Mouse (Mus musculus) embryonic fibroblast, embryonic 13.5 days (primary cell): ENCODE data around the gene Arl2bp. TPM values are rescaled to one million over a fixed set of nuclear protein-coding genes. Genes with fewer than 3 reads are reported as not detected.

Experiments
- H3K27ac ChIP-seq: 2 replicates; pipeline ENCODE4 v1.5.1; 2012; ENCODE audit warnings: low read length, control low read depth, inconsistent platforms; ENCODE audit not compliant: insufficient read depth
- H3K4me1 ChIP-seq: 2 replicates; pipeline ENCODE4 v1.6.1; 2011; ENCODE audit warnings: low read length; ENCODE audit not compliant: control insufficient read depth, insufficient read depth
- H3K4me3 ChIP-seq: 2 replicates; pipeline ENCODE4 v1.5.1; 2011; ENCODE audit warnings: mild to moderate bottlenecking, control low read depth, low read length; ENCODE audit not compliant: insufficient read depth
- CTCF ChIP-seq: IDR thresholded peaks from 2 replicates; pipeline ENCODE4 v1.5.1; 2011; ENCODE audit warnings: mild to moderate bottlenecking, control low read depth, low read length, moderate library complexity, borderline replicate concordance; ENCODE audit not compliant: insufficient read depth
- POLR2A ChIP-seq: IDR thresholded peaks from 2 replicates; pipeline ENCODE4 v1.6.1; 2011; ENCODE audit warnings: low read depth, mild to moderate bottlenecking, control low read depth, low read length, moderate library complexity
- polyA plus RNA-seq: library from polyadenylated mRNA; stranded (reverse); fragments of >200 nt; gene quantifications from 2 replicates; pipeline ENCODE4 v1.2.4, GENCODE M21; 2011; ENCODE audit warnings: low read depth; ENCODE audit not compliant: missing spikeins, insufficient read length

Gene Arl2bp
- polyA plus RNA-seq, 1 experiment, result 100 TPM

DNA sequence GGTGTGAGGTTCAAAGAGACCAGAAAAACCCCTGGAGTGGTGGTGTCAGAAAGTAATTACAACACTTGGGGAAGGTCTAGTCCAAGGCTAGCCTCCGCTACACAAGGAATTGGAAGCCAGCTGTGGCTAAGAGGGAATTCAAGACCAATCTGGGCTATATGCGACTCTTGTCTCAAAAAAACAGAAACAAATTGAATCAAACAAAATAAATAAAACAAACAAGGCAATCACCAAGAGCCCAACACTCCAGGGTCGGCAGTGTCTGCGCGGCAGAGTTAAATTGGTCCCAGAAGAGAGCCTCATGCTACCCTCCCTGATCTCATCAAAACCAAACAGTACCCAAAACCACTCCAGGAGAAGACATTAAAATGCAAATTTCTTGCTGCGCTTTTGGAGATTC lies 28.3 kb downstream of the Arl2bp start:
- H3K4me3 ChIP-seq, result no peak overlapping the region
- H3K27ac ChIP-seq, result no peak overlapping the region
- TF ChIP-seq CTCF, result no peak
- H3K4me1 ChIP-seq, result no peaks in the 10 kb centered on the region

DNA sequence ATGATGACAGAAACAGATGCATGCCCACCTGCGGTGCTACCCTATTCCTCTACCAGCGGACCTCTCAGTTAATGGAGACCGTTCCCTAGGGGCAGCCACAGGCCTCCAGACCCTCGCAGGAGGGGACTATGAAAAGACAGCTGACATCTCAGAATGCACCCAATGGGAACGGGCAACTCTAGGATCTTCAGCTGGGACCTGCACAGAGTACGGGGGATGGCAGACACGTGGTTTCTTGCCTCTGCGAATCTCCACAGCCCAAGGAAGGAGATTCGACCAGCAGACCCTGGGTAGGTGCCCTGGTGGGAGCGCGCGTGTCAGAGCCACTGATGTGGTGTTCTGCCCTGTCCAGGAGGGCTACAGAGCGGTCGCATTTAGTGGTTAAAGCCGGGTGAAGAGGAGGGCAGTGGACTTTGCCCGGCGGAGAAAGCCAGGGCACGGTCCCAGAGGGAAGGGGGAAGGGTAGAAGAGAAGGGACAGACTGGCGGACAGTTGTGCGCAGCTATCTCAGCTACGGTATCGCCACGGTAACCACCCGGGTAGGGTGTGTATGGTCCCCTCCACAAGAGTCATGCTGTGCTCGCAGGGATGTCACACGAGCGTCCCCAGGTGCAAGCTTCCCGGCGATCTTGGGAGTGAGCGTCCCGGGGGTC lies 29.1 kb downstream of the Arl2bp start:
- no peak overlapping the region for H3K27ac ChIP-seq
- H3K4me3 ChIP-seq, result peak overlapping the region; percentile 11
- TF ChIP-seq CTCF (no peak), POLR2A (no peak)
- no peaks in the 10 kb centered on the region for H3K4me1 ChIP-seq

DNA sequence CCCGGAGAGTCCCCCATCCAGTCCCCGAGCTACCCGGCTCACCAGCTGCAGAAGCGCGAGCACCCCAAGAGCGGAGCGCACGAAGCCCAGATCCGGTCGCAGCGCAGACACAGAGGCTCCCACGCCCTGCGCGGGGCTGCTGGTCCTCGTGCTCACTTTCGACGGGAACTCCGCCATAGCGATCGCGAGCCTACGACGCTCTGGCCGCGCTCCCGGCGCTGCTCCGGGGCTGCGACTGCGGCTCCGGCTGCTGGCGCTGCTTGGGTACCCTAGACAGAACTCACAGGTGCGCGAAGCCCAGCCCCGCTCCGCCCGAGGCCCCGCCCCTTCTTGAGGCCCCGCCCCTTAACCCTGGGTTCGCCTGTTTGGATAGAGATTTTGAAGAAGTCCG lies 29.6 kb downstream of the Arl2bp start, which contains the start of gene Pllp:
Pllp (minus strand) TSS at position 285 of the 391 bp plus-strand sequence.
- TF ChIP-seq CTCF (no peak), POLR2A (no peak)
- no peaks in the 10 kb centered on the region for H3K4me1 ChIP-seq
- no peak within 1 kb of the TSS for H3K27ac ChIP-seq
- H3K4me3 ChIP-seq, result peak within 1 kb of the TSS; percentile 11

GRCm38 (mm10) chr8:94696566-94696965 lies 30.2 kb downstream of the Arl2bp start:
- TF ChIP-seq POLR2A, result no peak
- no peak for TF ChIP-seq CTCF
- H3K4me3 ChIP-seq, result no peak overlapping the region
- H3K27ac ChIP-seq, result no peak overlapping the region
- H3K4me1 ChIP-seq, result no peaks in the 10 kb centered on the region

DNA sequence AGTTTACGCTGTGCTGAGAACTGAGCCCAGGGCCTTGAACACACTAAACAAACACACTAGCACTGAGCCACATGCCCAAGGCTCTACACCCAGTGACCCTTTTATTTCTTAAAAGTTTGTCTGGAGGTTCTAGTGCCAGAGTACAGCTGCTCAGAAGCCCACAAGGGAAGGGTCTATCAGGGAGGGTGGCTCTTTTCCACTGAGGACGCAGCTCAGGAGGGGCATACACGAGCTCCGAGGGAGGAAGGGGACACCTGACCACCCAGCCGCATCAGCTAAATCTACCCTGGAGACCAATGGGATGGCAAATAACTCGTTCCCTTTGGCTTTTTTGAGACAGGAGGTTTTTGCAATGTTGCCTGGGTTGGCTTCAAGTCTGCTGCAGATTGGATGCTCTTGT lies 31.6 kb downstream of the Arl2bp start:
- Histone ChIP-seq H3K4me1 (no peaks in the 10 kb centered on the region), H3K4me3 (no peak overlapping the region), H3K27ac (no peak overlapping the region)
- TF ChIP-seq CTCF (no peak), POLR2A (no peak)

GRCm38 (mm10) chr8:94699366-94699765 lies 33.0 kb downstream of the Arl2bp start:
- H3K4me1 ChIP-seq, result no peaks in the 10 kb centered on the region
- no peak overlapping the region for H3K4me3 ChIP-seq
- H3K27ac ChIP-seq, result no peak overlapping the region
- TF ChIP-seq CTCF (no peak), POLR2A (no peak)

DNA sequence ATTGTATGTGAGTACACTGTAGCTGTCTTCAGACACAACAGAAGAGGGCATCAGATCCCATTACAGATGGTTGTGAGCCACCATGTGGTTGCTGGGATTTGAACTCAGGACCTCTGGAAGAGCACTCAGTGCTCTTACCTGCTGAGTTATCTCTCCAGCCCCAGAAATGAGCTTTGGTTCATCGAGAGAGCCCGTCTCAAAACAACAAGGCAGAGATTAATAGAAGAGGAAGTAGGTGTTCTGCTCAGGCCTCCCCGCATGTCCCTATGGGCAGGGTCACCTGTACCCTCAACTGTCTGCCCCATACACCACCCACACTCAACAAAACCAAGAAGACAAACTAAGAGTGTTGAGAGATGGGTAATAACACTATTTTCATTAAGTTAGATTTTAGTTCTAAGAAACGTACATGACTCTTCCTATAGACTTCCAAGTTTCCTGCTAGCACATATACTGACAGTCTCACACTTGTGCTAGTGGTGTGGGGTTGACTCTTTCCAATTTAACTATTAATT lies 34.1 kb downstream of the Arl2bp start:
- Histone ChIP-seq H3K4me1 (no peaks in the 10 kb centered on the region), H3K4me3 (no peak overlapping the region), H3K27ac (no peak overlapping the region)
- TF ChIP-seq POLR2A, result no peak

- Histone ChIP-seq H3K4me3 (no peak overlapping the region), H3K4me1 (no peaks in the 10 kb centered on the region; the same call in 1 of the 2 replicates), H3K27ac (no peak overlapping the region)
- TF ChIP-seq CTCF, result no peak
- no peak for TF ChIP-seq POLR2A
These were observed 35.8 kb downstream of the Arl2bp start for GRCm38 (mm10) chr8:94702156-94702555.

DNA sequence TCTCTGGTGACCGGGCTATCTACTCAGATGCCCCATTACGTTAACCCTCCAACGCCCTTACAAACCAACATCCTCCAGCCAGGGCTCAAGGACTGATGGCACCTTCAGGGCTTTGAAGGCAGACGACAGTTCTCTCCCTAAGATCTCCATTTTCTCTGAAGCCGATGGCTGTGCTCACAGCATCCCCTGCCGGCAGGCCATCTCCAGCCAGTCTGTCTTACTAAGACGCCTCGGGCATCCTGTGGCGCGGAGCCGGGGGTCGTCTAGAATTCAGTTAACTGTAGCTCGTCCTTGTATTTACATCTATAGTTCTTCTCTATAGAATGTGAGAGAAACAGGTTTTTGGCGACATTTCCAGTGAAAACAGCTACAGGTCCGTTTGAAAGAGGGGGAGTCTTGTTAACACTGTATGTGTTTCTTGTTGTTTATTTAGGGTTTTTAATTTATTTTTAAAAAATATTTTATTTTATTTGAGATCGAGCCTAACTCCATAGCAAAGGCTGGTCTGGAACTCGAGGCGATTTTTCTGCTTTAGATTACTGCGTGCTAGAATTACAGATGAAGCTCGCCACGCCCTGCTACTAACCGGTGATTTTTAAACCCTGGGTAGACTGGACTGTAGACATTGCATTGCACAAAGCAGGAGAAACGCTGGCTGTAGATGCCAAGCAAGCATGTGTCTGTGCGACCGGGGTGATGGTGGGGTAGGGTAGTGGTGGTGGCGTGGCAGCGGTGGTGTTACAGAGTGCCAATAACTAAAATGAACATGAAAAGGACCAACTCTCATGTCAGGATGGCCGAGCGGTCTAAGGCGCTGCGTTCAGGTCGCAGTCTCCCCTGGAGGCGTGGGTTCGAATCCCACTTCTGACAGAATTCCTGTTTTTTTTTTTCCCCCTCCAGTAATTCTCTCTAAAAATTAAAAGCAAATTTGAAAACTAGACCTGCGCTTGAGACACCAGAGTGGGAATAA lies 36.7 kb downstream of the Arl2bp start:
- Histone ChIP-seq H3K27ac (no peak overlapping the region), H3K4me1 (no peaks in the 10 kb centered on the region; the same call in 1 of the 2 replicates), H3K4me3 (peak overlapping the region; percentile 53)
- TF ChIP-seq CTCF (peak; percentile 74), POLR2A (0 out of 2 replicates have a peak, but pooled peaks have one; percentile 15)

- no peak for TF ChIP-seq POLR2A
- TF ChIP-seq CTCF, result peak; percentile 57
- H3K4me3 ChIP-seq, result peak overlapping the region; percentile 33
- no peak overlapping the region for H3K27ac ChIP-seq
- no peaks in the 10 kb centered on the region; the same call in 1 of the 2 replicates for H3K4me1 ChIP-seq
These were observed 37.7 kb downstream of the Arl2bp start for GRCm38 (mm10) chr8:94703972-94704668.
